Mouse (Mus musculus): ENCODE measurements at regions not wholly inside any gene's neighbourhood (a gene's known extent, or its start where the extent isn't known, plus 50 kb on each side); places are given as distances from the start of the nearest gene placed in this dataset.

GRCm38 (mm10) chr2:54154501-54155183, 69.3 kb upstream of the Rprm start:
- no peak for DNase-seq (ENCODE audit: low spot score in 2 of 2)

- no peak for DNase-seq (ENCODE audit: low spot score in 2 of 2)
Measured at GRCm38 (mm10) chr2:54158689-54159630, 73.6 kb upstream of the Rprm start.

GRCm38 (mm10) chr2:54177549-54177948, 92.2 kb upstream of the Rprm start:
- no peak for DNase-seq (ENCODE audit: low spot score in 2 of 2)

GRCm38 (mm10) chr2:54190828-54191227, 105.5 kb upstream of the Rprm start:
- DNase-seq (ENCODE audit: low spot score in 2 of 2): no peak

GRCm38 (mm10) chr2:54198343-54198742, 113.0 kb upstream of the Rprm start:
- DNase-seq (ENCODE audit: low spot score in 2 of 2): no peak

GRCm38 (mm10) chr2:54215597-54215996, 130.2 kb upstream of the Rprm start:
- no peak for DNase-seq (ENCODE audit: low spot score in 2 of 2)

- DNase-seq (ENCODE audit: low spot score in 2 of 2): no peak
Measured at GRCm38 (mm10) chr2:54228613-54229012, 143.3 kb upstream of the Rprm start.

GRCm38 (mm10) chr2:54229016-54229415, 143.7 kb upstream of the Rprm start:
- peak in 1 of 2 experiments; percentile 2 for DNase-seq (ENCODE audit: low spot score in 2 of 2)

- DNase-seq (ENCODE audit: low spot score in 2 of 2): no peak
Measured at GRCm38 (mm10) chr2:54236760-54237159, 151.4 kb upstream of the Rprm start.

GRCm38 (mm10) chr2:54237192-54237591, 151.8 kb upstream of the Rprm start:
- no peak for DNase-seq (ENCODE audit: low spot score in 2 of 2)

- DNase-seq (ENCODE audit: low spot score in 2 of 2): no peak
Measured at GRCm38 (mm10) chr2:54264773-54265452, 171.2 kb upstream of the Galnt13 start.

GRCm38 (mm10) chr2:54265453-54265823, 170.7 kb upstream of the Galnt13 start:
- no peak for DNase-seq (ENCODE audit: low spot score in 2 of 2)

GRCm38 (mm10) chr2:54281966-54282365, 154.2 kb upstream of the Galnt13 start:
- no peak for DNase-seq (ENCODE audit: low spot score in 2 of 2)

- no peak for DNase-seq (ENCODE audit: low spot score in 2 of 2)
Measured at GRCm38 (mm10) chr2:54283876-54284275, 152.2 kb upstream of the Galnt13 start.

- no peak for DNase-seq (ENCODE audit: low spot score in 2 of 2)
Measured at GRCm38 (mm10) chr2:54305473-54305872, 130.6 kb upstream of the Galnt13 start.

GRCm38 (mm10) chr2:54318559-54318958, 117.6 kb upstream of the Galnt13 start:
- DNase-seq (ENCODE audit: low spot score in 2 of 2): no peak

- DNase-seq (ENCODE audit: low spot score in 2 of 2): no peak
Measured at GRCm38 (mm10) chr2:54366963-54367362, 69.2 kb upstream of the Galnt13 start.

GRCm38 (mm10) chr2:54379279-54379678, 56.8 kb upstream of the Galnt13 start:
- peak in 1 of 2 experiments; percentile 6 for DNase-seq (ENCODE audit: low spot score in 2 of 2)

Measured in frontal cortex, postnatal 36 days (tissue).